Mouse (Mus musculus) intestine, postnatal 0 days (tissue): ENCODE measurements around the gene B4galnt4. TPM values are rescaled to one million over a fixed set of nuclear protein-coding genes. Genes with fewer than 3 reads are reported as not detected.

Experiments
- ATAC-seq: fragments of 200-750 bp; cut with Nextera tagmentation; 2 replicates; pipeline ENCODE4 v1.8.0; 2017; ENCODE audit warnings: mild to moderate bottlenecking, moderate TSS enrichment, moderate library complexity
- H3K27ac ChIP-seq: fragments of 300-500 bp; sonication (generic); 2 replicates; pipeline ENCODE4 v1.5.1; 2014; ENCODE audit warnings: mild to moderate bottlenecking, low read depth, low read length, moderate library complexity
- H3K27me3 ChIP-seq: fragments of 300-500 bp; sonication (generic); replicated peaks from 2 replicates; pipeline ENCODE4 v1.6.1; 2014; ENCODE audit warnings: low read length, mixed read lengths; ENCODE audit not compliant: control insufficient read depth, insufficient read depth
- H3K36me3 ChIP-seq: fragments of 300-500 bp; sonication (generic); 2 replicates; pipeline ENCODE4 v1.6.1; 2014; ENCODE audit warnings: mild to moderate bottlenecking, moderate library complexity; ENCODE audit not compliant: control insufficient read depth, insufficient read depth
- H3K4me1 ChIP-seq: fragments of 300-500 bp; sonication (generic); replicated peaks from 2 replicates; pipeline ENCODE4 v1.6.1; 2014; ENCODE audit warnings: antibody characterized with exemption, low read length, mixed read lengths; ENCODE audit not compliant: control insufficient read depth, insufficient read depth
- H3K4me2 ChIP-seq: fragments of 300-500 bp; sonication (generic); replicated peaks from 2 replicates; pipeline ENCODE4 v1.6.1; 2014; ENCODE audit warnings: low read depth, mild to moderate bottlenecking, moderate library complexity
- H3K4me3 ChIP-seq: fragments of 300-500 bp; sonication (generic); 2 replicates; pipeline ENCODE4 v1.5.1; 2014; ENCODE audit warnings: low read depth, low read length
- H3K9ac ChIP-seq: fragments of 300-500 bp; sonication (generic); 2 replicates; pipeline ENCODE4 v1.6.1; 2014; ENCODE audit warnings: mild to moderate bottlenecking, low read depth, low read length
- H3K9me3 ChIP-seq: fragments of 300-500 bp; sonication (generic); 2 replicates; pipeline ENCODE4 v1.6.1; 2016; ENCODE audit warnings: mixed run types; ENCODE audit not compliant: control insufficient read depth
- CTCF ChIP-seq: sonication (generic); IDR thresholded peaks from 2 replicates; pipeline ENCODE4 v1.5.1; 2016; ENCODE audit warnings: low read depth, mild to moderate bottlenecking, control low read depth, antibody characterized with exemption, moderate library complexity
- WGBS: fragments of 180-500 bp; shearing (Covaris S2); extraction: QIAGEN DNeasy Blood & Tissue Kit; methylation state at CpG from one replicate; pipeline ENCODE4 v1.1.7; 2014; 5-methylcytosine and 5-hydroxymethylcytosine counted together
- polyA plus RNA-seq: library from polyadenylated mRNA; unstranded; fragments of >200 nt; fragmentation: Nextera tagmentation; extraction: Ambion mirVana; gene quantifications from 2 replicates; pipeline ENCODE4 v1.2.1, GENCODE M21; 2015

B4galnt4 gene
- polyA plus RNA-seq, 1 experiment from 2014 or later: 1.9 TPM

DNA sequence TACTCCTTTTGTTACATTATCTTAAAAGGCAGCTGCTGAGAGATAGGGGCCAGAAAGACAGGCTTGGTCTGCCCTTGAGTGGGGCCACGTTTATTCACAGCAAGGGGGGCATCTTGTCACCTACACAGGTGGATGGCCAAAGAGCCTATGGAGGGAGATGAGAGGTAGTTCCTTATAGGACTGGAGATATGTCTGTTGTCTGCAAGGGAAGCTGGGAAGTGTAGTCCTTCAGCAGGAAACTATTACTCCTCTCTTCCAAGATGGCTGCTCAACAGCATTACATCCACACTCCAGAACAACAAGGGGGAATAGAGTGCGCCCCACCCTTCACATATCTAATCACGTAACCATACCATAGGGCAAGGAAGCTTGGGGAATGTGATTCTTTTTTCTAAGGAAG lies 58.6 kb downstream of the B4galnt4 start:
- H3K9ac ChIP-seq: no peak overlapping the region
- H3K4me2 ChIP-seq: no peak overlapping the region
- peaks cover 3% of the 10 kb centered on the region; the same call in 1 of the 2 replicates for H3K36me3 ChIP-seq
- WGBS: 62% methylated on average over 3 of the region's 3 CpGs
- peak overlapping the region; percentile 82; the same call in 1 of the 2 replicates for H3K27ac ChIP-seq
- H3K4me1 ChIP-seq: peaks cover 20% of the 10 kb centered on the region
- no peak for TF ChIP-seq CTCF
- no peaks in the 10 kb centered on the region for H3K9me3 ChIP-seq
- no peaks in the 10 kb centered on the region for H3K27me3 ChIP-seq
- H3K4me3 ChIP-seq: no peak overlapping the region
- ATAC-seq: no peak

DNA sequence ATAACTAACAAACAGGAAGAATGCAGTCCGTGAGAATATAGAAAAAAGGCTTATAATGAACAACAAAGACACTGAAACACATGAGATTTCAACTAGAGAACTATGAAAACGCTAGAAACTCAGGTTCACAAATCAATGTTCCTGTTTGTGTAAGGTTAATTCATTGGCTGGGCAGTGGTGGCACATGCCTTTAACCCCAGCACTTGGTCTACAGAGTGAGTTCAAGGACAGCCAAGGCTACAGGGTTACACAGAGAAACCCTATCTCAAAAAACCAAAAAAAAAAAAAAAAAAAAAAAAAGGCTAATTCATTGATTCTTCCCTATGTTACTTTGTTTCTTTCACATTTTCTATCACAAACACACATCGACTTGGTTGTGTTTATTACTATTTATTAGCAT lies 59.7 kb downstream of the B4galnt4 start:
- peak overlapping the region; percentile 82 for H3K27ac ChIP-seq
- WGBS: 54% methylated on average over 3 of the region's 3 CpGs
- no peak overlapping the region for H3K4me3 ChIP-seq

DNA sequence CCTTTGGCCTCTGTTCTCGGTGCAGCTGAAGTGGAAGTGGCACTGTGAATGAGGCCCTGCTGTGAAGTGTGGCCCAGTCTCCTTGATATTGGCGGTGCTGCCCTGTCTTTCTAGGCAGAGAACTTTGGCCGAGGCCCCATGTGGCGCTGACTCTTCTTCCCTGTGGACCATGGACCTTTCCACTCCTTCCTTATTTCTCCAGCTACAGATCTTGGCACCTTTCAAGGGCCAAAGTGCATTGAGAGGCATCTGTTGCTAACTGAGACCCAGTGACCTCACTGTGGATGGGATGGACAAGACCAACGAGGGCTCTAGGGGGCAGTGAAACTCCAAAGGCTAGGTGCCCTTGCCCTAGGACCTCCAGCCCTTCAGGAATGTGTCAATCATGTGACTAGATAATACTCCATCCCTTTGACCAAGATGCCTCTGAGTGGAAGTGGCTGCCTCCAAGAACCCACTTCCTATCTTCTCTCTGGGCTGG lies 60.2 kb downstream of the B4galnt4 start:
- no peaks in the 10 kb centered on the region for H3K36me3 ChIP-seq
- H3K4me2 ChIP-seq: no peak overlapping the region
- peak; percentile 80 for ATAC-seq
- no peaks in the 10 kb centered on the region for H3K27me3 ChIP-seq
- no peak overlapping the region for H3K4me3 ChIP-seq
- no peaks in the 10 kb centered on the region for H3K9me3 ChIP-seq
- 37% methylated on average over 5 of the region's 5 CpGs for WGBS
- H3K27ac ChIP-seq: peak overlapping the region; percentile 82
- no peak overlapping the region for H3K9ac ChIP-seq
- peaks cover 12% of the 10 kb centered on the region for H3K4me1 ChIP-seq
- peak; percentile 66 for TF ChIP-seq CTCF

More for the DNA sequence above, 59.7 kb downstream of the B4galnt4 start:
- no peak overlapping the region for H3K9ac ChIP-seq
- no peak for ATAC-seq
- peaks cover 14% of the 10 kb centered on the region for H3K4me1 ChIP-seq
- H3K36me3 ChIP-seq: no peaks in the 10 kb centered on the region
- no peak overlapping the region for H3K4me2 ChIP-seq
- H3K9me3 ChIP-seq: no peaks in the 10 kb centered on the region
- H3K27me3 ChIP-seq: no peaks in the 10 kb centered on the region
- TF ChIP-seq CTCF: no peak

Other genes with a start within 250 kb of the B4galnt4 start
- gene Zfp941, start 238.9 kb upstream of the B4galnt4 start, polyA plus RNA-seq: 0.59 and 0.76 TPM in 2 replicates
- 52.2 and 55.3 TPM in 2 replicates for gene Urah, start 226.1 kb upstream of the B4galnt4 start, polyA plus RNA-seq
- not detected in 2 replicates for gene Scgb1c1, start 215.6 kb upstream of the B4galnt4 start, polyA plus RNA-seq
- gene Odf3, start 213.3 kb upstream of the B4galnt4 start, polyA plus RNA-seq: not detected in 2 replicates
- not detected in 2 replicates for gene Gm45785, start 204.8 kb upstream of the B4galnt4 start, polyA plus RNA-seq
- gene Ric8a, start 204.1 kb upstream of the B4galnt4 start, polyA plus RNA-seq: 42.3 and 47.7 TPM in 2 replicates
- gene Bet1l, start 203.5 kb upstream of the B4galnt4 start, polyA plus RNA-seq: 42.4 and 52.6 TPM in 2 replicates
- 150 and 155 TPM in 2 replicates for gene Psmd13, start 179.1 kb upstream of the B4galnt4 start, polyA plus RNA-seq
- gene Sirt3, start 178.8 kb upstream of the B4galnt4 start, polyA plus RNA-seq: 28.9 and 30.9 TPM in 2 replicates
- gene Cox8b, start 160.7 kb upstream of the B4galnt4 start, polyA plus RNA-seq: 0.53 and 0.69 TPM in 2 replicates
- gene Nlrp6, start 140.2 kb upstream of the B4galnt4 start, polyA plus RNA-seq: 52.8 and 53.0 TPM in 2 replicates
- 18.9 and 19.4 TPM in 2 replicates for gene Pgghg, start 119.7 kb upstream of the B4galnt4 start, polyA plus RNA-seq
- 0.34 and 0.75 TPM in 2 replicates for gene Ifitm5, start 110.8 kb upstream of the B4galnt4 start, polyA plus RNA-seq
- gene Gm45717, start 105.2 kb upstream of the B4galnt4 start, polyA plus RNA-seq: 0.38 TPM in 1 of 2 replicates, not detected in the other
- gene Ifitm2, start 105.1 kb upstream of the B4galnt4 start, polyA plus RNA-seq: 686 and 738 TPM in 2 replicates
- gene Ifitm1, start 93.9 kb upstream of the B4galnt4 start, polyA plus RNA-seq: 122 and 133 TPM in 2 replicates
- 324 and 334 TPM in 2 replicates for gene Ifitm3, start 50.3 kb upstream of the B4galnt4 start, polyA plus RNA-seq
- 0.93 and 1.0 TPM in 2 replicates for gene Ifitm6, start 43.2 kb upstream of the B4galnt4 start, polyA plus RNA-seq
- gene Gm17387, start 32.0 kb upstream of the B4galnt4 start, polyA plus RNA-seq: not detected in 2 replicates
- 35.3 and 38.6 TPM in 2 replicates for gene Pkp3, start 17.1 kb downstream of the B4galnt4 start, polyA plus RNA-seq
- gene Sigirr, start 39.5 kb downstream of the B4galnt4 start, polyA plus RNA-seq: 42.1 and 43.2 TPM in 2 replicates
- gene Ano9, start 56.7 kb downstream of the B4galnt4 start, polyA plus RNA-seq: 46.8 and 50.1 TPM in 2 replicates
- 36.6 and 37.7 TPM in 2 replicates for gene Ptdss2, start 61.3 kb downstream of the B4galnt4 start, polyA plus RNA-seq
- 133 and 141 TPM in 2 replicates for gene Rnh1, start 111.8 kb downstream of the B4galnt4 start, polyA plus RNA-seq
- gene Hras, start 132.9 kb downstream of the B4galnt4 start, polyA plus RNA-seq: 71.8 and 72.3 TPM in 2 replicates
- 3.2 and 3.7 TPM in 2 replicates for gene Lrrc56, start 133.1 kb downstream of the B4galnt4 start, polyA plus RNA-seq
- 2.7 and 3.4 TPM in 2 replicates for gene Lmntd2, start 153.0 kb downstream of the B4galnt4 start, polyA plus RNA-seq
- gene Rassf7, start 154.8 kb downstream of the B4galnt4 start, polyA plus RNA-seq: 47.6 and 52.7 TPM in 2 replicates
- 24.7 and 27.8 TPM in 2 replicates for gene Phrf1, start 167.7 kb downstream of the B4galnt4 start, polyA plus RNA-seq
- gene Irf7, start 205.4 kb downstream of the B4galnt4 start, polyA plus RNA-seq: 120 and 124 TPM in 2 replicates
- gene Cdhr5, start 215.7 kb downstream of the B4galnt4 start, polyA plus RNA-seq: 914 and 971 TPM in 2 replicates
- 348 and 368 TPM in 2 replicates for gene Sct, start 218.0 kb downstream of the B4galnt4 start, polyA plus RNA-seq
- gene Drd4, start 230.9 kb downstream of the B4galnt4 start, polyA plus RNA-seq: 0.33 and 0.38 TPM in 2 replicates